Mouse (Mus musculus) kidney, adult 2 months (tissue): ENCODE measurements around the gene Csrnp2.
"Not testable (repeated sequence)": the region's sequence is repeated elsewhere in the genome, so short reads cannot be mapped to it uniquely, and the experiment has no call there.

Experiments used
- CTCF ChIP-seq: fragments of 200-500 bp; conservative IDR thresholded peaks from 2 replicates; pipeline ENCODE4 v1.5.1; 2011; ENCODE audit warnings: low read depth, mild to moderate bottlenecking, control low read depth, low read length, moderate library complexity, mixed read lengths; ENCODE audit not compliant: insufficient read depth, insufficient read length
- POLR2A ChIP-seq: fragments of 200-500 bp; IDR thresholded peaks from one replicate; pipeline ENCODE4 v1.6.1; 2011; ENCODE audit warnings: low read depth, low read length, control low read depth

DNA sequence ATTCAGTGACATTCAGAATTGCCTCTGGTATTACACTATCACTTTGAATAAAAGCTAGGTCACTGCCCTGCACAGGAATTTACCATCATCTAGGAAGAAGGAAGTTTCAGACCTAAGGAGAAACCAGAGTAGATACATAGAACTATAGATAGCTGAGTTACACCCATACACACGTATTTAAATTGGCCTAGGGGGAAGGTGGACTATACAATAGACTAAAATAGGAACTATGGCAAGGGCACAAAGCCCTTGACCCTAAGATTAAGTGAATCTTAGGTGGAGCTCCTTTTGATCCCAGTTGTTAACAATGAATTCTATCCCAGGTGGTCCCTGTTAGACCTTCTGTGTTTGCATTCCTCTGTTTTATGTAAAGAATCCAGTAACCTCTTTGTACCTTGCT, 45.7 kb upstream of the Csrnp2 start:
- not testable (repeated sequence) for TF ChIP-seq CTCF, POLR2A
